Mouse (Mus musculus) lung, postnatal 4 days (tissue): ENCODE data around the gene Samd4.

Experiments used
- DNase-seq, 2 experiments: peaks; one replicate each; pipeline ENCODE4 v3.0.0; 2021

The Samd4 gene

DNA sequence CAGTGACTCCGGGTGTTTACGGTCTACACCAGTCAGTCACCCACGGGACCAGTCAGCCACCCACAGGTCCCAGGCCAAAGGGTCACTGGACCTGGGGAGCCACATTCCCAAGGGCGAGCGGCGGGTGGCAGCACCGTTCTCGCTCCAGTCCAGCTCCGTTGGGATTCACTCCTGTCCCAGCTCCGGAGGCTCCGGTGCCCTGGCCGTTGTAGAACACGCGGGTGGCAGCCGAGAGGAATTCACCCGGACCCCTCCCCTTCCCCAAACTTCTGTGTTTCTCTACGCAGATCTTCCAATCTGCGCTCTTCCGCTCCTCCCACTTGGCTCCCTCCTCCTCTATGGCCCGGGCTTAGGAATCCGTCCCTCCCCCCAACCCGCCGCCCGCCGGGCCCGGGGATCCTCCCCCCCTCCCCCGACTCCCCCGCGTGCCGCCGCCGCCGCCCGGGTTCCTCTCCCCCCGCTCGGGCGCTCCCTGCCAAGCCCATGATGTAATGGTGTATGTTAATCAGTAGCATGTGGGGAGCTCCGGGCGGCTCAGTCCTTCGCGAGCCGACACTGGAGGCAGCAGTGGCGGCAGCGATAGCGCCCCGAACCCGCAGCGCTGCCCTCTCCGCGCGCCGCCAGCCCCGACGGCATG, at the start of gene Samd4:
TSS of gene Samd4 (plus strand) at position 424 of the 637 bp plus-strand sequence.
- DNase-seq: peak; percentile 86 to 91

DNA sequence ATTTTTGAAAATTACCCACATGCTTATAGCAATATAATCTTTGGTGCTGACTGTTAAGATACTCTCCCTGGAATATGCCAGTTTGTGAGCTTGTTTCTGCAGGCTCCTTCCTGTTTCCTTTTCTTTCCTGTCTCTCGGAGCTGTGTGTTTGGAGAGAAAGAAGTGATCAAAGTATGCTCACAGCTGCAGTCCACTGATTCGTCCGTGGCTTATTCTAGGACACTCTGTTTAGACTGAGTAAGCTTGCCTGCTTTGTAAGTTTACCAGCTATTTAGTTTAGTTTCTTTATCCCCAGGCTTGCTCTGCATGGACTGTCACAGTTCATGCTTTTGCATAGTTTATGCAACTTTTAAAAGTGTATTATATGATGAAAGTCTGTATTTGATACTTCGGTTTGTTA, 43.3 kb upstream of the Samd4 start:
- DNase-seq: no peak

DNA sequence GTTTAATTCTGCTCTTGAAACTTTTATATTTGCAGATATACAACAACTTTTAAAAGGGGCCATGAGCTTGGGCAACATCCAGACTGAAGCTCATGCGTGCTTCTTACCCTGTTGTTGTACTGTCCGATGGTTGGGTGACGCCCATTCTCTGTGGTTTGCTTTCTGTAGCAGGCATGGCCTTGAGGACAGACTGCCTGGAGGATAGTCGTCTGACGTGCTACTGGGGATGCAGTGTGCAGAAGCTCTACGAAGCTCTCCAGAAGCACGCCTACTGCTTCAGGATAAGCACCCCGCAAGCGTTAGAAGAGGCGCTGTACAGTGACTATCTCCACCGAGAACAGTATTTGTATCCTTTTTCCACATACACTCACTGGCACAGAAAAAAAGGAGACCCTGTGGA, 36.9 kb upstream of the Samd4 start:
- no peak for DNase-seq

DNA sequence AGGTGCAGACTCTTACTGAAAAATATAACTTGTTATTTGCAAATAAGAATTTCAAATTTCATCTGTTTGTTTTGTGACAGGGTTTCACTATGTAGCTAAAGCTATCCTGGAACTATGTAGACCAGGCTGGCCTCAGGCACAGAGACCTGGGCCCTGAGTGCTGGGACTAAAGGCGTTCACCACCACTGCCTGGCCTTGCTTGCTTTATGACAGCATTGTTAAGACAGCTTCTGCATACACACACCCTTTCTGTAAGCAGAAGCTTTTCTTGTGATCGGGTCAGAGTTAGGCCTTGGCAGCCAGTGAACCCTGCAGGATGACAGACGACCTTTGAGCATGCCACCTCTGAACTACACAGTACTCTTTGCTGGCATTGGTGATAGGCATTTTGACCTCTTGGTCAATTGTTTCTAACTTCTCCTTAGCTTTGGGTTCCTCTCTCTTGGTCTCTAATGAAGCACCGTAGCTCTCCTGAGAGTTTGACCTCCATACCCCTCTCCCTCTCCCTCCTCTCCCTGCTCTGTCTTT, 34.5 kb upstream of the Samd4 start:
- no peak for DNase-seq

DNA sequence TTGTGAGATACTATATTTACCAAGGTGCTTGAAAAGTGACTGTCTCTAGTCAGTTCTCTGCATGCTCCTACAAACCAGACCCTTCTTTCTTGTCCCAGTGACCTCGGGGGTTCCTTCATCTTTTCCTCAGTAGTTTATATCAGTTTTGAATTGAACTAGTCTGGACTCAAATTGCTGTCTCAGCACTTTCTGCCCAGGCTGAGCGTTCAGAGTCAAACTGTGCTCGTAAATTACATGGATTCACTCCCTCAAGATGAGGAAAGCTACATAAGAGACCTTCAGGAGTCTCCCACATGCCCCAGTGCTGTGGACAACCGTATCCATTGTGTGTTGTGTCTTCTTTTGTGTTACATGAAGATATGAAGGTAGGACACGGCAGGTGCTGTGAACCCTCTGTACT, 33.9 kb upstream of the Samd4 start:
- no peak for DNase-seq

DNA sequence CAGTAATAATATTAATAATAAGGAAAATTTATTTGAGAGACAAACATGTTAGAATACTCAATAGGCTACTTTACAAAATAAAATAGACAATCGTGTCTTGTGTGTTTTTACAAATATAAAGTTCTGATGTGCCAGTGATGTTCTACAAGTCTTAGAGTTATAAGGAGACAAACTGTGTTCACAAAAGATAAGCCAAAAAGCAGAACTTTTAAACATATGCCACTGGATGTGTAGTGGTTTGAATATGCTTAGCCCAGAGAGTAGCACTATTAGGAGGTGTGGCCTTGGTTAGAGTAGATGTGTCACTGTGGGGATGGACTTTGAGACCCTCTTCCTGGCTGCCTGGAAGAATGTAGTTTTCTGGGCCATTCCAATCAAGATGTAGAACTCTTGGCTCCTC, 32.9 kb upstream of the Samd4 start:
- no peak for DNase-seq

DNA sequence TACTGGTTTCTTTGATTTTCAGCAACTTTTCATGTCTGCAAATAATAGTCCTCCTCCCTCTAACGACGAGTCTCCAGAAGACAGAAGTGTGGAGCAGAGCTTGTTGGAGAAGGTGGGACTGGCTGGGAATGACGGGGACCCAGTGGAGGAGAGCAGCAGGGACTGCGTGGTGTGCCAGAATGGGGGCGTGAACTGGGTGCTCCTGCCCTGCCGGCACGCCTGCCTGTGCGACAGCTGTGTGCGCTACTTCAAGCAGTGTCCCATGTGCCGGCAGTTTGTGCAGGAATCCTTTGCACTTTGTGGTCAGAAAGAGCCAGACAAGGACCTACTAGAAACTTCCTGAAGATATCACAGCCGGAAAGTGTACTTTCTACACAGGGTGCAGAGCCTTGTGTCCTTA, 29.0 kb upstream of the Samd4 start:
- DNase-seq: peak; percentile 41 to 72

DNA sequence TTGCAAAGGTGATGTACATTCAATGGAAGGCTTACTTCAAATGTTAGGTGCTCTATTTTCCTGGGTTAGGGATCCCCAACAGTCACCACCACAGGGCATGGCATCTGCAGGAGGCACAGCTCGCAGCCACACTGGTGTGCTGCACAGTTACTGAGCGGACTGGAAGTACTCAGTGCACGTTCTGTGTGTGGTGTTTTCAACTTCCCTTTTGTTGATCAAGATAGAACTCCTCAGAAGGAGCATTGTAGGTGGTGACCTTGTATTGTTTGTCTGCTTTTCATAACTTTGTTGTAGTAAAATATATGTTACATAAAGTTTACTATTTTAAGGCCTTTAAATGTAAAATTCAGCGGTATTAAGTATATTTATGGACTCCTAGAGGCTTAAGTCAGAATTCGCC, 19.7 kb upstream of the Samd4 start:
- no peak for DNase-seq

DNA sequence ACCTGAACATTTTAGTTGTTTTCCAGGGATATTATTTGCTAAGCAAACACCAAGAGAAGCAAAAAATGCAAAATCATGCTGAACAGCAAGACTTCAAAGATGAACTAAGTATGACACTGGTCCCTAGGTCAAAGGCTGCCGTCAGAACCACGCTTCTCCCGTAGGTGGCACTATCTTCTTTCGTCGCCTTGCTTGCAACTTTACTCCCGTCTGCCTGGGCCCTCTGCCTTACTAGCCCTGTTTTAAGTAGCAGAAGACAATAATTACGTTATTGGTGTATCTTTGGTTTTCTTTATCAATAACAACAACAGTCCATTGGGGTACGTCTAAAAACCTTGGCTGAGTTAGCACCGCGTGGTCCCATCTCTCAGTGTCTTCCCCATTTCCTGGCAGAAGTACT, 1.7 kb upstream of the Samd4 start:
- DNase-seq: peak; percentile 59 to 78

DNA sequence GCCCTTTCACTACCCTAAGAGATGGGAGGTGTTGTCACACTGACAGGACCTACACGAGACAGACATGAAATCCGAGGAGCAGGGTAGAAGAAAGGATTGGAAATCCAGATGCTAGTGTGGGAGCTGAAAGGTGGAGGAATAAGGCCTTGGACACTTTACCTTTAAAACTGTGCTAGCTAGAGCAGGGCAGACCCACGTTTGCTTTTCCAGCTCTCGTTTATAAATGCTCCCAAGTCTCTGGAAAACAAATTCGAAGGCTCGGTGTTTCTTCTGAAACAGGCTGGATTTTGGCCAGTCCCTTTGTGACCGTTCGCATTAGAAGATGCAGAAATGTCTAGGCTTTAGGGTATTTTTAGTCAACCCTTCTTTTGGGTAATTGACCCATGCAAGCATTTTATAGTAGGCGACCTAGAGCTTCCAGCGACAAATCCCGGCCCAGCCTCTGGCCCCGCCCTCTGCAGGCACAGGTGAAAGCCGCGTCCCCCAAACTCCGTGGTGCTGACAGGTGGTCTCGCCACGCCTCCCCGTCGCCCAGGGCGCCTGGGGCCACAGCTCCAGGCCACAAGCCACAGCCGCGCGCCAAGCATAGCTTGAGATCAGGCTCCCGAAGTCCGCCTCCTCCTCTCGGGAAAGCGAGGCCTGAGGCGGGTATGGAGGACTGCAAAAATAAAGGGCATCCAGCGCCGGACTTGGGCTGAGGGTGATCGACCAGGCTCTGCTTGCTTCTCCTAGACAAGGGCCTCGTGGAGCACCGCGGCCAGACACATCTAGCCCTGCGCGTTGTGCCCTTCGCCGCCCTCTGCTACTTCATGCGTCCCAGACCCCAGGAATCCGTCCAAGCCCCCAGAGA, 848 bp upstream of the Samd4 start:
- DNase-seq: no peak

DNA sequence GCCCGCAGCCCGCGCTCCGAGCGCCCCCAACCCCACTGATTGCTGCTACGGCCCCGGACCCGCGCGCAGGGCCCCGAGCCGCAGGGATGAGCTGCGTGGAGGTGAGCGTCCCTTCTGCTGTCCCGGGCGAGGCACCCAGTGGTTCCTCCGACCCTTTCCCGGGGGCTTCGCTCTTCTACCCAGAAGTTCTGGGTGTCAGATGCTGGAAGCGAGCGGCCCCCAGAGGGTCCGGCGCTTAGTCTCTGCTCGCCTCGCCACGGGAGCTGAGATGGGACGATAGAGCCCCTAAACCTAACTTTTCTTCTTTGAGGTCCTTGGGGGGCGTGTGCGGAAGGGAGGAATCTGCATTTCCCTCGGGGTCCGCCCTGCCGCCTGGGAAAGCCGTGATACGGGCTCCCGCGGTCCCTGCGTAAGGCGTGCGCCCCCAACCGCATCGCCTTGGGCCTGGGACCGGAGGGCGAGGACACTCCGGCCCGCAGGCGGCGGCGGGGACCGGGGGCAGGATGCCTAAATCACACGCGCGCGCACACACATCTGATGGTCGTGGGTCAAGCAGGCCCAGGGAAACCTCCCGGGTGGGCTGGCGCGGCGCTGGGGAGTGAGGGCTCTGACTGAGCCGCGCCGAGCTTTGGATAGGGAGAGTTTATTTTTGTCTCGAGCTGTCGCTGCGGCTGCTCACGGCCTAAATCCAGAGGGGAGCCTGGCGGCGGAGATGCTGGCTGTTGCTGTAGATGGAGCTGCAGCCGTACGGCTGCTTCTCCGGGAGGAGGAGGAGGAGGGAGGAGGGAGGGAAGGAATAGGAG, 615 bp downstream of the Samd4 start:
- DNase-seq: peak; percentile 62 to 73

DNA sequence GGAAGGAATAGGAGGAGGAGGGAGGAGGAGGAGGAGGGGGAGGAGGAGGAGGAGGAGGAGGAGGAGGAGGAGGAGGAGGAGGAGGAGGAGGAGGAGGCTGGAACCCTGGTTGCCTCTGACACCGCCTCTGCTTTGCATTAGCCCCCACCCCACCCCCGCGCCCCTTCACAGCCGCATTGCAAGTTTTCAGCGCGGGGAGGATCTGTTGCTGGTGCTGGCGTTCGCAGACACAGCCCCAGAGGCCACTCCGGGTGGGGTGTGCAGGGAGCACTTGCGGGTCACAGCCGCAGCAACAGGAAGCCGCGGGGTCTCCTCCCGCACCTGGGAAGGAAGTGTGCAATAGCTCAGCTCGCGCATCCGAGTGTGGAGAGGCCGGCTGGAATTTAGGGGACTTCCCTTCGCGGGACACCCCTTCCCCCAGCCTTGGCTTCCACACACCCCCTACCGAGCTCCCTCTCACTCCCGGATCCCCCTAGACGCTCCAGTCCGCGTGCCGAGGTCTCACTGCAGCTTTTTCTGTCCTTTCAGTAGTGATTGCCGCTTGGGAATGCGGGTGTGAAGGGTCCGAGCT, 1.3 kb downstream of the Samd4 start:
- peak; percentile 48 to 60 for DNase-seq

DNA sequence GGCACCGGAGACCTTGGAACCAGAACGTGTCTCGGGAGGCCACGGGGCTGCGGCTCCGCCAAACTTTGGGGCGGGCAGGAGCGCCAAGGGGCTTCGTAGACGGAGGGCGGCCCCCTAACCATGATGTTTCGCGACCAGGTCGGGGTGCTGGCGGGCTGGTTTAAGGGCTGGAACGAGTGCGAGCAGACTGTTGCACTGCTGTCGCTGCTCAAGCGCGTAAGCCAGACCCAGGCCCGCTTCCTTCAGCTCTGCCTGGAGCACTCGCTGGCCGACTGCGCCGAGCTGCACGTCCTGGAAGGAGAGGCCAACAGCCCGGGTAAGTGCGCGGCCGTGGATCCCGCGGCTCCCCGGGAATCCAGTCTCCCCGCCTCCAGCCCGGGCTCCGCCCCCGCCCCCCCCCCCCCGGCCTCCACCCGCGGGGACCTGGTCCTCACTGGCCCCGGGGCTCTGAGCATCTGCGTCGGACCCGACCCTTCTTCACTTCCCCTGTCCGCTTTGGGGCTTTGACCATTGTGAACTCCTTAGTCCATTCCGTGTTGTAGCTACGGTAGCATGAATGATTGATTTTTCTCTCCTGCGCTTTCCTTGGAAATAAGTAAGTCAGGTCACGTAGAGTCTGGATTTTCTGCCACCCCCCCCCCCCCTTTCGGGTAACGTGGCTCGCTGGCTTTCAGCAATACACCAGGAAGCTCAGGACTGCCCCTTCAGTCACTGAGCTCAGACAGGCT, 2.2 kb downstream of the Samd4 start:
- DNase-seq: peak; percentile 67 to 73

DNA sequence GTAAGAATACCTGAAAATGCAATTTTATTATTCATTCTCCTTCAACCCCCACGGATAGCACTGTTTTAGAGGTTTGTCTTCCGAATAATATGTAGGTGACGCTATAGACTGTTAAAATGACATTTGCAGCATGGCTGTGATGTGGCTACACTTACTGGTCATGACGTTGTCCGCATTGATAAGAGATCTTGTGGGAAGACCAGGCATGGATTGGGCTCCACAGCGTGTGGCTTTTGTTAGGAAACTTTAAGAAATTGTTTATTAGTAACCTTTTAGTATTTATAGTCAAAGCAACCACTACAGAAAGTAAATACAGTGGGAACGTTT, 2.7 kb downstream of the Samd4 start:
- DNase-seq: peak in 1 of 2 experiments; percentile 9

DNA sequence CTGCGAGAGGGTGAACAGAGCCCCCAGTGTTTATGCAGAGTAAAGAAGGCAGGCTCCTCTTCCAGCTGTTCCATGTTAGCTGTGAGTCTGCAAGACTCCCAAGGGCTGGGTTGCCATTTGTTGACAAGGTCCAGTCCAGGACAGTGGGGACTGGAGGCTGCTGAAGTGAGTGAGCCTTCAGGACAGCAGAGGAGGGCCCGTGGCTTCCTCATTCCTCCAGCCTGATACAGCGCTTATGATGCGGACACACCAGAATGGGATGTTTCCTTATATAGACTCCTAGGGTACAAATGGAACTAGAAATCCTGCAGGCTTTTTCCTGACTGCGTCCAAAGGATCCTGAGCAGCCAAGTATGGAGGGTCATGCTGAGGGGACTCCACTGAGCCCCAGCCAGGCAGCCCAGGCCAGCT, 3.2 kb downstream of the Samd4 start:
- peak; percentile 42 to 69 for DNase-seq

DNA sequence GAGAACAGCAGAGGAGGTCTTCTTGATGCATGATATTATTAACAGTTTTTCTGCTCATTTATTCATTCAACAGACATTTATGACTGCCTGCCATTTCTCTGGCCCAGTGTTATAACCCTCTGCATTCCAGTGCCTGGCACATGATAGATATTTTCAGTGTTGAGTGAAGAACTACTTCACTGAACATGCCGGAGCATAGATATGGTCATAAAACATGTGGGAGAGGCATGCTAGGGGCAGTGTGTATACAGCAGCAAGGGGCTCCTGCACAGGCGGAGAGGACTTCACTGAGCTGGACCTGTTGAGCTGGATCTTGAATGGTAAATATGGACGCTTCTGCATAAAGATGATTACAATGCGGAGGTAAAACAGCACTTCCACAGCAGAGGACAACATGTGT, 6.4 kb downstream of the Samd4 start:
- no peak for DNase-seq

DNA sequence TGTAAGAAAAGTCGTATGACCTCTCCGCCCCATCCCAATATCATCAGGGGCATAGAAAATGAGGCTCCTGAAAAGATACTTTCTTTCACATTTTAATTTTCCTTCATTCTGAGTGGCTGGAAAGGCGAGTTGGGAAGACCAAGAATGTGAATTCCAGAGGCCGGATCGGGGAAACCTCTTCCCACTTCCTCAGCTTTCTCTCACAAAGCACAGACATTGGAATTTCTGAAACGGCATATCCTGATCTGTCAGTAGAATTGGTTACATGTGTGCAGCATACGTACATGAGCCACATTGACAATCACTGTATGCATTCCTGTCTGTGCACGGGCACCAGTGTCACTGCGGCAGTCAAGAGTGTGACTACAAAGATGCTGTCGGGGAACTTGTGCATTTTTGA, 11.3 kb downstream of the Samd4 start:
- DNase-seq: no peak

DNA sequence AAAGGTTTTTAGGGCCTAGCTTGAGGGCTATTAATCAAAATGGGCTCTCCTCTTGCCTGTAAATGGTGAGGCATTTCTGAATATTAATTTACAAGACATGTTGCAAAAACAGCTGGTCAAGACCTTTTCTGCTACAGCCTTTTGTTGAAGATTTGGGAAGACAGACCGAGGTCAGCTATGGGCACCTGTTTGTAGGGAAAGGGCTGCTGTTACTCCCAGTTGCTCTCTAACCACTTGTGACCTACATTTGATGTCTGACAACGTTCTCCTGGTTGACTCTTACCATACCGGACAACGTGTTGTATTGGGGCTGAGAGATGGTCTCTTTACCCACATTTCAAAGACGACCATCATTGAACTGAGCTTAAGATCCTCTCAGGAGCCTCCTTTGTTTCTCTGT, 15.3 kb downstream of the Samd4 start:
- no peak for DNase-seq

DNA sequence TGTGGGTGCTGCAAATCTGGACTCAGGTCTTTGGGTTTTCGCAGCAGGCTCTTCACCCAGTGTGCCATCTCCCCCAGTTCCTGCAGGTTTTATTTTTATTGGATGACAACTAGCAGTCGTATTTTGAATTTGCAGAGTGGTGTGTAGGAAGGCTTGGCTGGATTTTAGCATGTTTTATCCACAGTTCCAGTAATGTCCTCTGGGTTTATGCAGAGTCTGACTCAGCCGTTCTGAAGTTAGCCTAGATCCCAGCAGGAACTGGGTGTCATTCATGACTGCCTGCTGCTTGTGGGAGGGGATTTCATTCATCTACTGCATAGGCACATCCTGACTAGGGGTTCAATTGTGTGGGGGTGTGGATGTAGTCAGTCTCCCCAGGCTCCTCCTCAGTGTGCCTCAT, 16.0 kb downstream of the Samd4 start:
- DNase-seq: no peak

DNA sequence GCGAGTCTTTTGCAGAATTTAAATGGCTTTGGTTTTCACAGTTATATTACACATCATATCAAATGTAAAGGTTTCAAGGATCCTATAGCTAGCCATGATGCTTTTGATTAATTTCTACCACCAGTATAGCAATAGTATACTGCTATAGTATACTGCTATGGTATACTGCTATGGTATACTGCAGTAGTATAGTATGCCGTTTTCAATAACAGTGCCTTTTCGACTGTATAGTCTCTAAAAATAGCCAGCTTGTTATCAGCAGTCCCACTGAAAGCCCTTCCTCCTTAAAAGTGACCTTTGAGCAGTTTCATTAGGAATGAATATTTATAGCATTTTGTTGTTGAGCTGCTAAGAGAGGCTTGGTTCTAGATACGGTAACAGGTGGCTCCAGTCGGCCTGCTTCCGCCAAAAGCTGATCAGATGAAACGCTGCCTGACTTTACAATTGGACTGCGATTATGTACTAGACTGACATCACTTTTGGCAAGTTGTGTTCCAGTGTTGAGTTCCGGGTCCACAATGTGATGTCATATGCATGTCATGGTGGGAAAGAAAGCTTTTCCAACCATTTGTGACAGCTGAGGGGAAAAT, 19.9 kb downstream of the Samd4 start:
- DNase-seq: no peak

DNA sequence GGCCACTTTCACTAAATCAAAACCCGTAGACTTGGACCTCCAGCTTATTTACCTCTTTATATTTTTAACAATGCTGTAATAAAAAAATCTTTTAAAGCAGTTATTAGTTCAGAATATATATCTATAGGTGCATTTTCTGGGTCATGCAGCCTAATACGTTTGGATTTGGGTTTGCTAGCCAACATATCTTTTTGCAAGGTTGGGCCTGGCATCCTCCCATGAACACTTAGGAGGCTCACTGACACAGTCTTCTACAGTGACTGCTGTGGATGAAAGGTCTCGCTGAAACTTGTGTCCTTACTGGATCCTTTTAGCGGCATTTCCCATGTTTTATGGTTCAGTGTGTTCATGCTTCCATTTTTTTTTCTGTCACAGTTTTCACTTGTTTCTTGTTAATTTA, 21.6 kb downstream of the Samd4 start:
- DNase-seq: no peak

DNA sequence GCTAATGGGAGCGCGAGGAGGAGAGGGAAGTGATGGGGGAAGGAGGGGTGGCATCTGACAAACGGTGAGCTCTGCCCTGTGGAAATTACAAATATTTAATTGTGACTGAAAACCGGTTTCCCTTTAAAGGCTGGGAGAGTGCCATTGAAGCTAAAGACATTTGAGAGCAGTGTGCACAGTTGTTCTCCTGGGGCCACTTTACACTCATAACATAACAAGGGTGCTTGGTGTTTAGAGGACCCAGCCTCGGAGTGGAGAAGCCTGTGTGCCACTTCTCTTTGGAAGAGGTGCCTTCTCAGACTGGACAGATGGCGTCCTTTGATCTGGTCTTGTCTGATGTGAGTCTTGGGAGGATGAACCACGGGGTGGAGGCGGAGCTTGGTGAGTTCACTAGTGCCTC, 26.2 kb downstream of the Samd4 start:
- no peak for DNase-seq
